Mouse (Mus musculus): ENCODE data around the gene Gm5724. TPM values are rescaled to one million over a fixed set of nuclear protein-coding genes. Genes with fewer than 3 reads are reported as not detected.
A peak's percentile ranks its signal among the peaks of the same experiment; 100 is the strongest.

Gm5724 gene
- not detected in 2 replicates for polyA plus RNA-seq (2014; fragmentation: Nextera tagmentation; extraction: Ambion mirVana)

- Histone ChIP-seq H3K27ac (ENCODE audit: low read depth, low read length) (no peak within 1 kb of the TSS), H3K9ac (ENCODE audit: low read length) (no peak within 1 kb of the TSS), H3K36me3 (ENCODE audit: control insufficient read depth, insufficient read depth, low read length) (no peaks in the 10 kb centered on the region), H3K4me2 (ENCODE audit: low read depth) (no peak within 1 kb of the TSS), H3K9me3 (ENCODE audit: control insufficient read depth, low read length) (no peaks in the 10 kb centered on the region), H3K4me3 (ENCODE audit: low read depth, low read length) (no peak within 1 kb of the TSS), H3K4me1 (ENCODE audit: control insufficient read depth, insufficient read depth, low read length) (no peaks in the 10 kb centered on the region), H3K27me3 (ENCODE audit: control insufficient read depth, insufficient read depth, low read length) (no peaks in the 10 kb centered on the region)
- no peak for ATAC-seq (ENCODE audit: insufficient read depth, low FRiP score, low TSS enrichment)
- DNase-seq (ENCODE audit: low spot score), result no peak
- 91% methylated on average over 3 of the region's 3 CpGs for WGBS
Observed at GRCm38 (mm10) chr6:141773710-141774109, at the start of gene Gm5724. TSS of gene Gm5724 (minus strand) at chr6:141773810.

GRCm38 (mm10) chr6:141797837-141798236 is 24.2 kb upstream of the Gm5724 start:
- Histone ChIP-seq H3K27ac (ENCODE audit: low read depth, low read length) (no peak overlapping the region), H3K27me3 (ENCODE audit: control insufficient read depth, insufficient read depth, low read length) (no peaks in the 10 kb centered on the region), H3K9ac (ENCODE audit: low read length) (no peak overlapping the region), H3K4me2 (ENCODE audit: low read depth) (no peak overlapping the region), H3K4me1 (ENCODE audit: control insufficient read depth, insufficient read depth, low read length) (no peaks in the 10 kb centered on the region), H3K9me3 (ENCODE audit: control insufficient read depth, low read length) (no peaks in the 10 kb centered on the region), H3K4me3 (ENCODE audit: low read depth, low read length) (no peak overlapping the region), H3K36me3 (ENCODE audit: control insufficient read depth, insufficient read depth, low read length) (no peaks in the 10 kb centered on the region)
- ATAC-seq (ENCODE audit: insufficient read depth, low FRiP score, low TSS enrichment) (peak; percentile 80; the same call in 1 of the 2 replicates), DNase-seq (ENCODE audit: low spot score) (peak; percentile 46)
- 10% methylated on average over 1 of the region's 1 CpGs for WGBS

GRCm38 (mm10) chr6:141774476-141774875 is 866 bp upstream of the Gm5724 start:
- H3K4me3 ChIP-seq (ENCODE audit: low read depth, low read length), result no peak overlapping the region
- no peaks in the 10 kb centered on the region for H3K27me3 ChIP-seq (ENCODE audit: control insufficient read depth, insufficient read depth, low read length)
- H3K9ac ChIP-seq (ENCODE audit: low read length), result no peak overlapping the region
- WGBS, result 93% methylated on average over 2 of the region's 2 CpGs
- no peaks in the 10 kb centered on the region for H3K9me3 ChIP-seq (ENCODE audit: control insufficient read depth, low read length)
- no peaks in the 10 kb centered on the region for H3K4me1 ChIP-seq (ENCODE audit: control insufficient read depth, insufficient read depth, low read length)
- no peak overlapping the region for H3K27ac ChIP-seq (ENCODE audit: low read depth, low read length)
- DNase-seq (ENCODE audit: low spot score), result no peak
- no peaks in the 10 kb centered on the region for H3K36me3 ChIP-seq (ENCODE audit: control insufficient read depth, insufficient read depth, low read length)
- ATAC-seq (ENCODE audit: insufficient read depth, low FRiP score, low TSS enrichment), result no peak
- H3K4me2 ChIP-seq (ENCODE audit: low read depth), result no peak overlapping the region

GRCm38 (mm10) chr6:141691246-141691645 is 82.4 kb downstream of the Gm5724 start:
- no peaks in the 10 kb centered on the region for H3K9me3 ChIP-seq (ENCODE audit: control insufficient read depth, low read length)
- no peaks in the 10 kb centered on the region for H3K36me3 ChIP-seq (ENCODE audit: control insufficient read depth, insufficient read depth, low read length)
- no peak for DNase-seq (ENCODE audit: low spot score)
- ATAC-seq (ENCODE audit: insufficient read depth, low FRiP score, low TSS enrichment), result no peak
- H3K4me1 ChIP-seq (ENCODE audit: control insufficient read depth, insufficient read depth, low read length), result no peaks in the 10 kb centered on the region
- H3K9ac ChIP-seq (ENCODE audit: low read length), result no peak overlapping the region
- H3K4me2 ChIP-seq (ENCODE audit: low read depth), result no peak overlapping the region
- no peak overlapping the region for H3K4me3 ChIP-seq (ENCODE audit: low read depth, low read length)
- H3K27me3 ChIP-seq (ENCODE audit: control insufficient read depth, insufficient read depth, low read length), result no peaks in the 10 kb centered on the region
- H3K27ac ChIP-seq (ENCODE audit: low read depth, low read length), result no peak overlapping the region

- DNase-seq (ENCODE audit: low spot score) (no peak), ATAC-seq (ENCODE audit: insufficient read depth, low FRiP score, low TSS enrichment) (no peak)
- WGBS, result 72% methylated on average over 4 of the region's 4 CpGs
- Histone ChIP-seq H3K9me3 (ENCODE audit: control insufficient read depth, low read length) (no peaks in the 10 kb centered on the region), H3K27me3 (ENCODE audit: control insufficient read depth, insufficient read depth, low read length) (no peaks in the 10 kb centered on the region), H3K9ac (ENCODE audit: low read length) (no peak overlapping the region), H3K4me2 (ENCODE audit: low read depth) (no peak overlapping the region), H3K4me3 (ENCODE audit: low read depth, low read length) (no peak overlapping the region), H3K27ac (ENCODE audit: low read depth, low read length) (no peak overlapping the region), H3K4me1 (ENCODE audit: control insufficient read depth, insufficient read depth, low read length) (no peaks in the 10 kb centered on the region), H3K36me3 (ENCODE audit: control insufficient read depth, insufficient read depth, low read length) (no peaks in the 10 kb centered on the region)
Observed at GRCm38 (mm10) chr6:141687008-141687407, 86.6 kb downstream of the Gm5724 start.

Other genes with a start within 250 kb of the Gm5724 start
- gene Slco1c1, start 249.4 kb downstream of the Gm5724 start, polyA plus RNA-seq (2014; fragmentation: Nextera tagmentation; extraction: Ambion mirVana), result 0.77 and 0.85 TPM in 2 replicates
- 0.08 TPM in 1 of 2 replicates, not detected in the other for gene Slco1b2, start 144.3 kb downstream of the Gm5724 start, polyA plus RNA-seq (2014; fragmentation: Nextera tagmentation; extraction: Ambion mirVana)
- gene Slco1a4, start 82.4 kb upstream of the Gm5724 start, polyA plus RNA-seq (2014; fragmentation: Nextera tagmentation; extraction: Ambion mirVana), result 0.13 TPM in 1 of 2 replicates, not detected in the other
- gene Slco1a1, start 173.2 kb upstream of the Gm5724 start, polyA plus RNA-seq (2014; fragmentation: Nextera tagmentation; extraction: Ambion mirVana), result not detected in 2 replicates
- 0.12 TPM in 1 of 2 replicates, not detected in the other for gene Gm6614, start 237.6 kb upstream of the Gm5724 start, polyA plus RNA-seq (2014; fragmentation: Nextera tagmentation; extraction: Ambion mirVana)